Mouse (Mus musculus): ENCODE measurements around the gene Vmn2r3. TPM values are rescaled to one million over a fixed set of nuclear protein-coding genes. Genes with fewer than 3 reads are reported as not detected.
"Not testable (repeated sequence)": the region's sequence is repeated elsewhere in the genome, so short reads cannot be mapped to it uniquely, and the experiment has no call there.

Gene Vmn2r3
- polyA plus RNA-seq, 2 experiments = not detected

- WGBS = 91% methylated on average over 3 of the region's 3 CpGs
- no peak overlapping the region for H3K4me3 ChIP-seq (replicated peaks; ENCODE audit: low read length)
- H3K4me1 ChIP-seq (ENCODE audit: control insufficient read depth, insufficient read depth, low read length) = no peaks in the 10 kb centered on the region
- no peaks in the 10 kb centered on the region for H3K27me3 ChIP-seq (ENCODE audit: control insufficient read depth, insufficient read depth, low read length)
- no peak for DNase-seq (ENCODE audit: low spot score)
- ATAC-seq (ENCODE audit: low FRiP score, low read depth) = no peak
- no peak overlapping the region for H3K9ac ChIP-seq (ENCODE audit: low read depth, low read length, severe bottlenecking)
- no peak overlapping the region for H3K4me2 ChIP-seq (replicated peaks; ENCODE audit: low read depth, low read length, severe bottlenecking)
- H3K36me3 ChIP-seq (ENCODE audit: control insufficient read depth, insufficient read depth, low read length) = no peaks in the 10 kb centered on the region
- no peak for TF ChIP-seq POLR2A (IDR thresholded peaks at IDR 0.05; ENCODE audit: borderline replicate concordance, extremely low read depth, insufficient read depth, insufficient read length)
- H3K27ac ChIP-seq (replicated peaks; ENCODE audit: low read depth, low read length) = no peak overlapping the region
- no peaks in the 10 kb centered on the region for H3K9me3 ChIP-seq (ENCODE audit: control insufficient read depth, low read length)
Measured at GRCm38 (mm10) chr3:64259582-64259981, 29.9 kb downstream of the Vmn2r3 start.

DNA sequence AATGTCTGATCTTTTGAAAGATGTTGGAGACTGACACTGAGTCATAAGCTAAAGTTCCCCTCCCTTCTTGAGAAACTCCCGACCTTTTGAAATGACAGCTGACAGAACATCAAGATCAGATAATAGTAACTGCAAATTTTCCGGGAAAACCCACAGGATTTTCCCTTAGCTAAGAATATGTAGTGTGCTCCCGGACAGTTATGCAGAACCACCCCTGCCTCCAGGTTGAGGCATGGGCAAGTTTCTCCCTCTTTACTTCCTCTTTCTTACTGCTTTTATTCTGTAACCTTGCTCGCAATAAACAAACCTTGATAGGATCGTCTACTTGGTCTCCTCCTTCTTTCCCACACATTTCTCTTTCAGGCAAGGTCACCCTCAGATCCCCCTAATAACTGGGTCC is 37.9 kb downstream of the Vmn2r3 start:
- no peak overlapping the region for H3K27ac ChIP-seq (replicated peaks; ENCODE audit: low read depth, low read length)
- no peaks in the 10 kb centered on the region for H3K4me1 ChIP-seq (ENCODE audit: control insufficient read depth, insufficient read depth, low read length)
- no peaks in the 10 kb centered on the region for H3K36me3 ChIP-seq (ENCODE audit: control insufficient read depth, insufficient read depth, low read length)
- DNase-seq (ENCODE audit: low spot score) (no peak), ATAC-seq (ENCODE audit: low FRiP score, low read depth) (no peak)
- H3K9me3 ChIP-seq (ENCODE audit: control insufficient read depth, low read length) = no peaks in the 10 kb centered on the region
- no peak overlapping the region for H3K9ac ChIP-seq (ENCODE audit: low read depth, low read length, severe bottlenecking)
- H3K27me3 ChIP-seq (ENCODE audit: control insufficient read depth, insufficient read depth, low read length) = no peaks in the 10 kb centered on the region
- 89% methylated on average over 5 of the region's 5 CpGs for WGBS
- TF ChIP-seq POLR2A (IDR thresholded peaks at IDR 0.05; ENCODE audit: borderline replicate concordance, extremely low read depth, insufficient read depth, insufficient read length) = no peak
- H3K4me3 ChIP-seq (replicated peaks; ENCODE audit: low read length) = no peak overlapping the region
- no peak overlapping the region for H3K4me2 ChIP-seq (replicated peaks; ENCODE audit: low read depth, low read length, severe bottlenecking)

- H3K9me3 ChIP-seq (ENCODE audit: control insufficient read depth, low read length); H3K4me2 ChIP-seq (replicated peaks; ENCODE audit: low read depth, low read length, severe bottlenecking); H3K4me1 ChIP-seq (ENCODE audit: control insufficient read depth, insufficient read depth, low read length); DNase-seq (ENCODE audit: low spot score); H3K27ac ChIP-seq (replicated peaks; ENCODE audit: low read depth, low read length); H3K4me3 ChIP-seq (replicated peaks; ENCODE audit: low read length); H3K9ac ChIP-seq (ENCODE audit: low read depth, low read length, severe bottlenecking); H3K36me3 ChIP-seq (ENCODE audit: control insufficient read depth, insufficient read depth, low read length); ATAC-seq (ENCODE audit: low FRiP score, low read depth); H3K27me3 ChIP-seq (ENCODE audit: control insufficient read depth, insufficient read depth, low read length): not testable (repeated sequence)
- WGBS = 76% methylated on average over 6 of the region's 6 CpGs
Measured at GRCm38 (mm10) chr3:64250461-64250860, 39.0 kb downstream of the Vmn2r3 start.

- 89% methylated on average over 6 of the region's 6 CpGs for WGBS
- not testable (repeated sequence) for H3K4me2 ChIP-seq (replicated peaks; ENCODE audit: low read depth, low read length, severe bottlenecking); ATAC-seq (ENCODE audit: low FRiP score, low read depth); H3K4me1 ChIP-seq (ENCODE audit: control insufficient read depth, insufficient read depth, low read length); H3K4me3 ChIP-seq (replicated peaks; ENCODE audit: low read length); DNase-seq (ENCODE audit: low spot score); H3K9me3 ChIP-seq (ENCODE audit: control insufficient read depth, low read length); H3K27ac ChIP-seq (replicated peaks; ENCODE audit: low read depth, low read length); H3K9ac ChIP-seq (ENCODE audit: low read depth, low read length, severe bottlenecking); H3K36me3 ChIP-seq (ENCODE audit: control insufficient read depth, insufficient read depth, low read length); H3K27me3 ChIP-seq (ENCODE audit: control insufficient read depth, insufficient read depth, low read length)
Measured at GRCm38 (mm10) chr3:64235459-64235858, 54.0 kb downstream of the Vmn2r3 start.

GRCm38 (mm10) chr3:64233655-64234054 is 55.9 kb downstream of the Vmn2r3 start:
- not testable (repeated sequence) for H3K36me3 ChIP-seq (ENCODE audit: control insufficient read depth, insufficient read depth, low read length); H3K4me3 ChIP-seq (replicated peaks; ENCODE audit: low read length); H3K9me3 ChIP-seq (ENCODE audit: control insufficient read depth, low read length); H3K27me3 ChIP-seq (ENCODE audit: control insufficient read depth, insufficient read depth, low read length); ATAC-seq (ENCODE audit: low FRiP score, low read depth); H3K9ac ChIP-seq (ENCODE audit: low read depth, low read length, severe bottlenecking); H3K4me1 ChIP-seq (ENCODE audit: control insufficient read depth, insufficient read depth, low read length); DNase-seq (ENCODE audit: low spot score); H3K4me2 ChIP-seq (replicated peaks; ENCODE audit: low read depth, low read length, severe bottlenecking); H3K27ac ChIP-seq (replicated peaks; ENCODE audit: low read depth, low read length)
- 86% methylated on average over 8 of the region's 12 CpGs for WGBS

GRCm38 (mm10) chr3:64227243-64227642 is 62.3 kb downstream of the Vmn2r3 start:
- ATAC-seq (ENCODE audit: low FRiP score, low read depth) (no peak), DNase-seq (ENCODE audit: low spot score) (no peak)
- Histone ChIP-seq H3K9me3 (ENCODE audit: control insufficient read depth, low read length) (no peaks in the 10 kb centered on the region), H3K27me3 (ENCODE audit: control insufficient read depth, insufficient read depth, low read length) (no peaks in the 10 kb centered on the region), H3K4me2 (replicated peaks; ENCODE audit: low read depth, low read length, severe bottlenecking) (no peak overlapping the region), H3K27ac (replicated peaks; ENCODE audit: low read depth, low read length) (no peak overlapping the region), H3K4me1 (ENCODE audit: control insufficient read depth, insufficient read depth, low read length) (no peaks in the 10 kb centered on the region), H3K4me3 (replicated peaks; ENCODE audit: low read length) (no peak overlapping the region), H3K36me3 (ENCODE audit: control insufficient read depth, insufficient read depth, low read length) (no peaks in the 10 kb centered on the region), H3K9ac (ENCODE audit: low read depth, low read length, severe bottlenecking) (no peak overlapping the region)
- 57% methylated on average over 2 of the region's 2 CpGs for WGBS
- TF ChIP-seq POLR2A (IDR thresholded peaks at IDR 0.05; ENCODE audit: borderline replicate concordance, extremely low read depth, insufficient read depth, insufficient read length) = no peak

Other genes starting within 250 kb of the Vmn2r3 start
- gene Vmn2r1, start 208.2 kb downstream of the Vmn2r3 start, polyA plus RNA-seq (2012; rRNA removed) = 0.22 and 0.24 TPM in 2 replicates
- gene Vmn2r1, start 208.2 kb downstream of the Vmn2r3 start, polyA plus RNA-seq (2014; fragmentation: Nextera tagmentation; extraction: Ambion mirVana) = 0.06 and 0.08 TPM in 2 replicates
- gene Vmn2r2, start 147.8 kb downstream of the Vmn2r3 start, polyA plus RNA-seq (2012; rRNA removed) = not detected in 2 replicates
- 0.04 TPM in 1 of 2 replicates, not detected in the other for gene Vmn2r2, start 147.8 kb downstream of the Vmn2r3 start, polyA plus RNA-seq (2014; fragmentation: Nextera tagmentation; extraction: Ambion mirVana)
- gene Vmn2r4, start 125.7 kb upstream of the Vmn2r3 start, polyA plus RNA-seq (2012; rRNA removed) = not detected in 2 replicates
- not detected in 2 replicates for gene Vmn2r4, start 125.7 kb upstream of the Vmn2r3 start, polyA plus RNA-seq (2014; fragmentation: Nextera tagmentation; extraction: Ambion mirVana)
- 0.01 TPM in 1 of 2 replicates, not detected in the other for gene Vmn2r5, start 220.1 kb upstream of the Vmn2r3 start, polyA plus RNA-seq (2012; rRNA removed)
- not detected in 2 replicates for gene Vmn2r5, start 220.1 kb upstream of the Vmn2r3 start, polyA plus RNA-seq (2014; fragmentation: Nextera tagmentation; extraction: Ambion mirVana)